8 mouse cellular contexts compared by ENCODE assay signal in the genomic region with DNA sequence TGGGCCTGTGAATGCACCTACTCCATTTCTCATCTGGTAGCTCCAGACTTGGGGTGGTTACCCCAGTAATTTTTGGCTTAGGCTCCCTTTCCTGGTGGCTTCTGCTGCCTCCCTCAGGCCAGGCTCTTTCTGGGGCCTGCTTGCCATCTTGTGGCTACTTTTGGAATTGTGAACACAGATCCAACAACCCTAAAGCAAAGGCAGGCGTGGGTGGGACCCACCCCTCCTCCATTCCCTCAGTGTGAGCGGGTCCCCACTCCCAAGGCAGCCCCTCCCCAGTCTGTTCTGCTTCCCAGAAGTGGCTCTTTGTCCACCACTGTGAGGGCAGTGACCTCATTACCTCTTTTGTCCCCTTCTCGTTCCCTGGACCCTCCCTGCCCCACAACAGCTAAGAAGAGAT. TPM values are rescaled to one million over a fixed set of nuclear protein-coding genes. Genes with fewer than 3 reads are reported as not detected.
DNase-seq lines count a peak whose midpoint lies in the region; ATAC-seq and TF ChIP-seq lines count a peak whose summit lies in the region.

No protein-coding gene starts in this region.

- no peaks in the 10 kb centered on the region for H3K9me3 ChIP-seq in heart, embryonic 12.5 days (replicated peaks)
- no peaks in the 10 kb centered on the region; the same call in 1 of the 2 replicates for H3K9me3 ChIP-seq in lung, postnatal 0 days (ENCODE audit: low read length)

- H3K27me3 ChIP-seq in heart, adult 2 months (ENCODE audit: control insufficient read depth, insufficient read depth, low read length): no peaks in the 10 kb centered on the region
- no peaks in the 10 kb centered on the region for H3K27me3 ChIP-seq in heart, embryonic 12.5 days (replicated peaks)
- H3K27me3 ChIP-seq in lung, postnatal 0 days (replicated peaks; ENCODE audit: insufficient read depth, low read length): no peaks in the 10 kb centered on the region
- H3K27me3 ChIP-seq in Patski: no peaks in the 10 kb centered on the region

- no peak for DNase-seq in heart, adult 2 months
- no peak for DNase-seq in lung, postnatal 0 days (ENCODE audit: low spot score)
- DNase-seq in lung, adult 18-20 months: no peak
- no peak for DNase-seq in Patski (ENCODE audit: low read depth, low spot score)
- DNase-seq in lung, postnatal 10 days: peak; percentile 50
- DNase-seq in adrenal gland, adult 18-20 months (ENCODE audit: low spot score in 2 of 2): no peak
- DNase-seq in layer of hippocampus, postnatal 14 days (ENCODE audit: low spot score in 2 of 2): no peak

- in situ Hi-C loops in Patski (cut with MboI; ENCODE audit: low pct_unique_long_range_greater_than_20kb): loop anchor here (5.0 kb wide), 2 partner anchors 315 to 610 kb away; no protein-coding TSS in a partner anchor

- TF ChIP-seq CTCF in heart, adult 2 months (IDR thresholded peaks at IDR 0.05): peak; percentile 73
- TF ChIP-seq CTCF in lung, postnatal 0 days (IDR thresholded peaks at IDR 0.05): peak; percentile 70
- peak; percentile 45 for TF ChIP-seq CTCF in Patski (IDR thresholded peaks at IDR 0.05)

- POLR2A ChIA-PET in Patski (lab: Charles Lee): no interaction called here

- TF ChIP-seq POLR2A in heart, adult 2 months (IDR thresholded peaks at IDR 0.05; ENCODE audit: insufficient read depth, low read depth, low read length): no peak

- ATAC-seq in heart, embryonic 12.5 days (ENCODE audit: insufficient number of reproducible peaks, low FRiP score): no peak
- ATAC-seq in lung, postnatal 0 days: no peak
- no peak for ATAC-seq in Patski

- CTCF ChIA-PET in Patski (lab: Charles Lee): interaction anchor here (1.2 to 9.8 kb wide), 6 partner anchors 11 to 315 kb away, joined by 3 to 209 read pairs (median 5); partner anchors contain the start of gene Trpm5

- intact Hi-C loops in heart, adult 2 months (cut with DNase I): loop anchor here (5.0 kb wide), 1 partner anchor 55 kb away; no protein-coding TSS in a partner anchor

- H3K4me1 ChIP-seq in heart, adult 2 months (ENCODE audit: control insufficient read depth, insufficient read depth, low read length): peaks cover 1% of the 10 kb centered on the region; the same call in 1 of the 2 replicates
- H3K4me1 ChIP-seq in heart, embryonic 12.5 days (replicated peaks): peaks cover 22% of the 10 kb centered on the region
- H3K4me1 ChIP-seq in lung, postnatal 0 days (ENCODE audit: insufficient read depth, low read depth, low read length): peaks cover 8% of the 10 kb centered on the region; the same call in 1 of the 2 replicates

- no peaks in the 10 kb centered on the region for H3K36me3 ChIP-seq in heart, adult 2 months (ENCODE audit: control insufficient read depth, insufficient read depth, low read length)
- no peaks in the 10 kb centered on the region for H3K36me3 ChIP-seq in heart, embryonic 12.5 days
- no peaks in the 10 kb centered on the region for H3K36me3 ChIP-seq in lung, postnatal 0 days (ENCODE audit: insufficient read depth, low read length)

- no peak overlapping the region for H3K9ac ChIP-seq in heart, adult 2 months (ENCODE audit: low read depth, low read length)
- no peak overlapping the region for H3K9ac ChIP-seq in heart, embryonic 12.5 days
- H3K9ac ChIP-seq in lung, postnatal 0 days (replicated peaks; ENCODE audit: low read depth): no peak overlapping the region

- H3K79me2 ChIP-seq in heart, adult 2 months (replicated peaks; ENCODE audit: control insufficient read depth, insufficient read depth, low read length): no peaks in the 10 kb centered on the region

- H3K27ac ChIP-seq in heart, adult 2 months: no peak overlapping the region
- H3K27ac ChIP-seq in heart, embryonic 12.5 days (ENCODE audit: poor library complexity, severe bottlenecking): no peak overlapping the region
- H3K27ac ChIP-seq in lung, postnatal 0 days (ENCODE audit: low read length): no peak overlapping the region

- WGBS in heart, adult 2 months: 65% methylated on average over 3 of the region's 3 CpGs
- WGBS in heart, embryonic 12.5 days: 44% methylated on average over 3 of the region's 3 CpGs
- WGBS in lung, postnatal 0 days: 32% methylated on average over 3 of the region's 3 CpGs

- no peak overlapping the region for H3K4me3 ChIP-seq in heart, adult 2 months
- H3K4me3 ChIP-seq in heart, embryonic 12.5 days: no peak overlapping the region
- no peak overlapping the region for H3K4me3 ChIP-seq in lung, postnatal 0 days (ENCODE audit: low read depth, low read length)

- TF ChIP-seq EP300 in heart, adult 2 months (IDR thresholded peaks at IDR 0.05; ENCODE audit: insufficient read depth, low read depth, low read length): no peak
- TF ChIP-seq EP300 in lung, postnatal 0 days (IDR thresholded peaks at IDR 0.05): no peak

- H3K4me2 ChIP-seq in heart, embryonic 12.5 days: no peak overlapping the region
- no peak overlapping the region for H3K4me2 ChIP-seq in lung, postnatal 0 days (replicated peaks; ENCODE audit: low read depth, low read length)

RNA-seq across cellular contexts. Expression of gene Kcnq1, which starts 46.2 kb away (rescaled TPM):
- 10 to 100 TPM; 32.4 to 34.2 TPM for total RNA-seq in heart, adult 2 months (2021)
- 42.0 and 48.1 TPM in 2 replicates for polyA plus RNA-seq in heart, adult 2 months (2012; rRNA removed)
- polyA plus RNA-seq in heart, embryonic 12.5 days (2016; fragmentation: Nextera tagmentation; extraction: Ambion mirVana): 12.9 and 15.8 TPM in 2 replicates
- polyA plus RNA-seq in lung, postnatal 0 days (2015; fragmentation: Nextera tagmentation; extraction: Ambion mirVana): 11.8 and 13.0 TPM in 2 replicates
- 0.05 TPM for polyA plus RNA-seq in Patski (2021)
- total RNA-seq in adrenal gland, adult 18-20 months (2021): 1 to 10 TPM; 3.2 to 6.0 TPM
- 1 to 10 TPM; 1.0 to 1.6 TPM for total RNA-seq in layer of hippocampus, postnatal 14 days (2021)

RNA-seq across cellular contexts. Expression of gene Trpm5, which starts 57.9 kb away (rescaled TPM):
- total RNA-seq in heart, adult 2 months (2021): not detected
- polyA plus RNA-seq in heart, adult 2 months (2012; rRNA removed): 0.06 and 0.08 TPM in 2 replicates
- 3.8 and 4.3 TPM in 2 replicates for polyA plus RNA-seq in heart, embryonic 12.5 days (2016; fragmentation: Nextera tagmentation; extraction: Ambion mirVana)
- 0.65 and 0.72 TPM in 2 replicates for polyA plus RNA-seq in lung, postnatal 0 days (2015; fragmentation: Nextera tagmentation; extraction: Ambion mirVana)
- polyA plus RNA-seq in Patski (2021): 1.6 TPM
- under 1 TPM; 0.30 to 0.38 TPM for total RNA-seq in adrenal gland, adult 18-20 months (2021)
- total RNA-seq in layer of hippocampus, postnatal 14 days (2021): under 1 TPM; 0.24 to 0.44 TPM

Comparison
In these comparisons a context has a peak if more than half of its experiments do, and no peak if none do; other contexts are left out.
1. RNA of gene Kcnq1, which starts 46.2 kb away (polyA plus RNA-seq): 42.0 to 48.1 TPM in heart, adult 2 months, 12.9 to 15.8 TPM in heart, embryonic 12.5 days and 11.8 to 13.0 TPM in lung, postnatal 0 days; 0.05 TPM in Patski (single experiment); every median in the first group is over 10 times any median in the second.
2. Peak in every context shown above with its lines, with median percentiles within 50 percentile points of each other: CTCF ChIP-seq.